Mouse (Mus musculus) intestine, embryonic 15.5 days (tissue): ENCODE results near the gene Rpl28. TPM values are rescaled to one million over a fixed set of nuclear protein-coding genes. Genes with fewer than 3 reads are reported as not detected.

Experiments used
- ATAC-seq: fragments of 200-750 bp; cut with Nextera tagmentation; 2 replicates; pipeline ENCODE4 v1.8.0; 2017; ENCODE audit warnings: moderate TSS enrichment, moderate library complexity
- H3K27ac ChIP-seq: fragments of 300-500 bp; sonication (generic); 2 replicates; pipeline ENCODE4 v1.5.1; 2015; ENCODE audit warnings: mild to moderate bottlenecking, inconsistent platforms
- H3K27me3 ChIP-seq: fragments of 300-500 bp; sonication (generic); replicated peaks from 2 replicates; pipeline ENCODE4 v1.6.1; 2015; ENCODE audit warnings: inconsistent platforms
- H3K36me3 ChIP-seq: fragments of 300-500 bp; sonication (generic); 2 replicates; pipeline ENCODE4 v1.6.1; 2015; ENCODE audit warnings: inconsistent platforms
- H3K4me1 ChIP-seq: fragments of 300-500 bp; sonication (generic); replicated peaks from 2 replicates; pipeline ENCODE4 v1.6.1; 2015; ENCODE audit warnings: inconsistent platforms
- H3K4me2 ChIP-seq: fragments of 300-500 bp; sonication (generic); replicated peaks from 2 replicates; pipeline ENCODE4 v1.6.1; 2015; ENCODE audit warnings: mild to moderate bottlenecking, inconsistent platforms
- H3K4me3 ChIP-seq: fragments of 300-500 bp; sonication (generic); replicated peaks from 2 replicates; pipeline ENCODE4 v1.5.1; 2015; ENCODE audit warnings: inconsistent platforms
- H3K9ac ChIP-seq: fragments of 300-500 bp; sonication (generic); 2 replicates; pipeline ENCODE4 v1.6.1; 2015; ENCODE audit warnings: inconsistent platforms
- H3K9me3 ChIP-seq: fragments of 300-500 bp; sonication (generic); 2 replicates; pipeline ENCODE4 v1.6.1; 2016; ENCODE audit warnings: inconsistent platforms
- WGBS: fragments of 180-500 bp; shearing (Covaris S2); methylation state at CpG from one replicate; pipeline ENCODE4 v1.1.7; 2015; 5-methylcytosine and 5-hydroxymethylcytosine counted together
- polyA plus RNA-seq: library from polyadenylated mRNA; unstranded; fragments of >200 nt; fragmentation: Nextera tagmentation; extraction: Ambion mirVana; gene quantifications from 2 replicates; pipeline ENCODE4 v1.2.1, GENCODE M21; 2015

The Rpl28 gene
- 328 and 339 TPM in 2 replicates for polyA plus RNA-seq

DNA sequence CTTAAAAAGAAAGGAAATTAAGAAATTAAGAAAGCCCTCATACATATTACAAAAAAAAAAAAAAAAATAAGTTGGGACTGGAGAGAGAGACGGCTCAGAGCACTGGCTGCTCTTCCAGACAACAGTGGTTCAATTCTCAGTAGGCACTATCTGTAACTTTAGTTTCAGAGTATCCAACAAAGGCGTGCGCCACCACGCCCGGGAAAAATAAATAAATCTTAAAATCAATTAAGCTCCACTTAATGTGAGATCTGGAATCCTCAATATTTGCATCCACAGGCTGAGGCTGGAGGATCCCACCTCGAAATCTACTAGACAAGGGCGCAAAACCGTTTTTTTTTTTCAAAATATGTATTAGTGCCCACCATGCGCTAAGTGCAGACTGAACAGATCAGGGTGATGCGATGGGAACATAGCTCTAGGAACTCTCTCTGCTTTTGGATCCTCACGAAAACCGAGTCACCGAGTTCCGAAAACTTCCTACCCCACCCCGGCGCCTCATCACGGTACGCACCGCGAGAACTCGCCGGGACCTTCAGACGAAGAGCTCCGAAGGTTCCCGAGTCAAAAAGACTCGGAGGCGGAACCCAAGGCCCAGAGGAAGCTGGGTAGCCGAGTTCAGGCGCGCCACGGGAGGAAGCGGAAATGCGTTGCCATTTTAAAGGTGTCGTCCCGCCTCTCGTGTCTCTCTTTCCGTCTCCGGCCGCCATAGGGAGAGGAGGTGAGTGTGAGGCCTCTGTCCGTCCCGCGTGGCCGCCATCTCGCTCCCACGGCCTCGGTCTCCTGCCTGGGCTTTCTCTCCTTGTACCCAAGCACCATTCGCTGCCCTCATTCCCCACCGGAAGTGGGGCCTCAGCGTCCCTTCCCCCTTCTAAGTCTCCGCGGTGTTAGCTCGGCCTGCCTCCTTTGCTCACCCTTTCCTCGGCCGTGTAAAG, at the start of gene Rpl28:
Gene Rpl28, plus strand, starts transcription at position 597 of the 935 bp plus-strand sequence.
- peak within 1 kb of the TSS; percentile 91 for H3K9ac ChIP-seq
- peak within 1 kb of the TSS; percentile 80 for H3K4me2 ChIP-seq
- H3K4me1 ChIP-seq = peaks cover 17% of the 10 kb centered on the region
- peaks cover 12% of the 10 kb centered on the region for H3K36me3 ChIP-seq
- peak within 1 kb of the TSS; percentile 89 for H3K27ac ChIP-seq
- no peaks in the 10 kb centered on the region for H3K27me3 ChIP-seq
- WGBS = under 1% methylated on average over 54 of the region's 54 CpGs
- ATAC-seq = peak; percentile 85
- H3K4me3 ChIP-seq = peak within 1 kb of the TSS; percentile 83
- no peaks in the 10 kb centered on the region for H3K9me3 ChIP-seq

DNA sequence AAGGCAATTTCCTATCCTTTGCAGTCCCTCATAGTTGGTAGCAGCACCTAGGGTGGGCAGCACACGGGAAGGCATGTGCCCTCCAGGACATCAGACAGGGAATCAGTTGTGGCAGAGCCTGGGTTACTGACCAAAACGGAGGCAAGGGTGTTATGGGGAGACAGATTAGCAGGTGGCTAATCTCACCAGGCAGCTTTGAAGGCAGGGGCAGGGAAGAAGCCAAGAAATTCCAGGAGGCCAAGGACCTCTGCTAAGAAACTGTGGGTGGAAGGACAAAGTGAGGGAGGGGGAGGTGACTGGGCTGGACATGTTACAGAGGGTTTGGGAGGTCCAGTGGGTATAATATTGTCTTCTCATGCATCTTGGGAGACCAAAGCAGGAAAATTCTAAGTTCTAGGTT, 49.3 kb upstream of the Rpl28 start:
- Histone ChIP-seq H3K36me3 (peaks cover 20% of the 10 kb centered on the region; the same call in 1 of the 2 replicates), H3K9ac (no peak overlapping the region), H3K27ac (no peak overlapping the region), H3K4me2 (no peak overlapping the region), H3K4me3 (no peak overlapping the region), H3K4me1 (peaks cover 31% of the 10 kb centered on the region), H3K9me3 (no peaks in the 10 kb centered on the region), H3K27me3 (no peaks in the 10 kb centered on the region)
- ATAC-seq = no peak
- 63% methylated on average over 2 of the region's 2 CpGs for WGBS

DNA sequence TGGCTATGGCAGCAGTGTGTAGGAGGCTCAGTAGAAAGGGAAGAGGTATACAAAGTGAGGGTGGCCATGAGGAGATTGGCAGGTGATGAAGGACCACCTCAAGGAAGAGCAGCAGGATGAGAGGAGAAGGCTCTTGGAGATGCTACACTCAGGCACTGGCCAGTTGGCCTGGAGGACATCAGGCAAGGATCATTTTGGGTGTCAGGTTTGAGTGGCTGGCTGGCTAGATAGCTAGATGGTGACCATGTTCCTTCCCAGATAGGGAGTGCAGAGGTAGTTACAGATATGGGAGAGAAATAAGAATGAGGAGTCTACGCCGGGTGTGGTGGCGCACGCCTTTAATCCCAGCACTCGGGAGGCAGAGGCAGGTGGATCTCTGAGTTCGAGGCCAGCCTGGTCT, 47.8 kb upstream of the Rpl28 start:
- 95% methylated on average over 6 of the region's 6 CpGs for WGBS
- no peak overlapping the region for H3K27ac ChIP-seq

DNA sequence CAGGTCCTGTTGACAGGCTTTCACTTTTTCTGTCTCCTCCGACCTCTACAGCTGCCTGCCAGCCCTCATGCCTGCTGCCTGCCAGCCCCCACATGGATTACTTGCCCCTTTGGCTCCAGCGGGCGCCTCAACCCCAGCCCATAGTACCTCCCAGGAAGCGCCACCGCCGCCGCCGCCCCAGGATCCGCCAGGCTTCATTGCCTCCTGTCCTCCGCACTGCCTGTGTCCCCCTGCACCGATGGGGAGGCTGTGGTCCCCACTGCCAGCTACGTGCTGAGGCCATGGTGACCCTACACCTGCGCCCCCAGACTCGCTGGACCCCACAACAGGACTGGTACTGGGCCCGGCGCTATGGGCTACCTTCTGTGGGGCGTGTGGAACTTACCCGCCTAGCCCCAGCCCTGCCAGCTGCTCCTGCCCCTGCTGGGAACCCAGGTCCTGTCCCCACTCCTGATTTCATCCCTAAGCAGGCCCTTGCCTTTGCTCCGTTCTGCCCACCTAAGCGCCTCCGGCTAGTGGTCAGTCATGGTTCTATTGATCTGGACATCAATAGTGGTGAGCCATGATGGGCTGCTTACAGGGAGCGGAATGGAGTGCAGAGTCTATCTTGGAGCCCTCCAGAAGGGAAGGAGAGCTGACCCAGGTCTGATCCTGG, 46.2 kb upstream of the Rpl28 start:
- Histone ChIP-seq H3K27me3 (no peaks in the 10 kb centered on the region), H3K36me3 (peaks cover 22% of the 10 kb centered on the region; the same call in 1 of the 2 replicates), H3K4me2 (no peak overlapping the region), H3K4me3 (no peak overlapping the region), H3K9ac (no peak overlapping the region), H3K27ac (no peak overlapping the region), H3K4me1 (peaks cover 19% of the 10 kb centered on the region), H3K9me3 (no peaks in the 10 kb centered on the region)
- 87% methylated on average over 22 of the region's 22 CpGs for WGBS
- ATAC-seq = no peak

More for the DNA sequence above, 47.8 kb upstream of the Rpl28 start:
- peaks cover 26% of the 10 kb centered on the region for H3K4me1 ChIP-seq
- no peak overlapping the region for H3K9ac ChIP-seq
- no peaks in the 10 kb centered on the region for H3K9me3 ChIP-seq
- H3K4me2 ChIP-seq = no peak overlapping the region
- no peaks in the 10 kb centered on the region for H3K27me3 ChIP-seq
- H3K4me3 ChIP-seq = no peak overlapping the region
- no peak for ATAC-seq
- H3K36me3 ChIP-seq = peaks cover 20% of the 10 kb centered on the region; the same call in 1 of the 2 replicates

DNA sequence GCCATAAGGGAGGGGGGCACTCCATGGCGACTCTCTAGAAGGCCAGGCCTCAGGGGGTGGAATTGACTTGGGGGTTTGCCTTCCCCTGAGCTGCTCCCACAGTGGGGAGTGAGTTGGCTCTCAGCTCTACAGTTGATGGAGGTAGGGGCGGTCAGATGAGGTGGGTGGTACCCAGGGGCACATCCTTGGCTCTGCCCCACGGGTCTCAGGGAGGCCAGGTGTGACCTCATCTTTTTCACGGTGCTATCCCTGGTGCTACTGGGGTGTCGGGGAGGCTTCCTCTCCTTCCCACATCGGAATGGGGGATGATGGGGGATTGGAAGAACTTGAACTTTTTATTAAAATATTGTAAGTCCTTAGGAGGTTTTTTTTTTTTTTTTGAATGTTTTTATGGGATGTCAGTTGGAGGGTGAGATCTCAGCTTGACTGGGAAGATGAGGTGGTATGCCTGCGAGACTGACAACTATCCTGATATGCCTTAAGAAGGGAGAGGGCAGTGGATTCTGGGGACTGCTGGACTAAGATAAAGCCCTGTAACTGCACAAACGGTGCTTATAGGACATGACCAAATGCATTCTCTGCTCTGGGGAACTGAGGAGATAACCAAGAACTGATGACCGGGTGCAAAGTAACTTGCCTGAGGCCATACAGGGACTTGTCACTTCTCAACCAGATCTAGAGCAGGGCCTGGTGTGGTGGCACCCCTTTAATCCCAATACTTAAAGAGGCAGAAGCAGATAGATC, 45.3 kb upstream of the Rpl28 start:
- Histone ChIP-seq H3K4me3 (no peak overlapping the region), H3K9me3 (no peaks in the 10 kb centered on the region)
- ATAC-seq = no peak

DNA sequence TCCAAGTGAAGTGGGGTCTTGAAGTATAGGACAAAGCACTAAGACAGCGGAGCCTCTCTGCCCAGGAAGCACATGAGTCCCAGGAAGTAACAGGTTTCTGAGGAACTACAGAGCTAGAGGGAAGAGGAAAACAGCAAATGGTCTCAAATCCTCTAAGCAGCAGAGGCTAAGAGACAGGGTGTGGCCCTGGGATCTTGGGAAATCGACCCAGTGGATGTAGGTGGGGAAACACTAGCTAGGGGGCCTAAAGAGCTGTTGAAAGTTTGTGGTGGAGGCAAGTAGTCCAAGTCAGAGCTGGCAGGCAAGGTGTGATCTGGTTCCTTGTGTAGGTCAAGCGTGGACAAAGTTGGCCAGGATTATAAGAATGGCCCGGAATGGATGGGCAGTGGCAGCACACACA, 44.4 kb upstream of the Rpl28 start:
- Histone ChIP-seq H3K27me3 (no peaks in the 10 kb centered on the region), H3K4me3 (no peak overlapping the region), H3K9me3 (no peaks in the 10 kb centered on the region), H3K9ac (no peak overlapping the region), H3K27ac (no peak overlapping the region), H3K36me3 (peaks cover 19% of the 10 kb centered on the region; the same call in 1 of the 2 replicates), H3K4me1 (peaks cover 14% of the 10 kb centered on the region), H3K4me2 (no peak overlapping the region)
- ATAC-seq = no peak
- WGBS = 75% methylated on average over 4 of the region's 4 CpGs

More for the DNA sequence above, 45.3 kb upstream of the Rpl28 start:
- Histone ChIP-seq H3K27ac (no peak overlapping the region), H3K27me3 (no peaks in the 10 kb centered on the region), H3K36me3 (peaks cover 22% of the 10 kb centered on the region; the same call in 1 of the 2 replicates), H3K4me1 (peaks cover 19% of the 10 kb centered on the region), H3K4me2 (no peak overlapping the region), H3K9ac (no peak overlapping the region)
- 75% methylated on average over 9 of the region's 9 CpGs for WGBS

DNA sequence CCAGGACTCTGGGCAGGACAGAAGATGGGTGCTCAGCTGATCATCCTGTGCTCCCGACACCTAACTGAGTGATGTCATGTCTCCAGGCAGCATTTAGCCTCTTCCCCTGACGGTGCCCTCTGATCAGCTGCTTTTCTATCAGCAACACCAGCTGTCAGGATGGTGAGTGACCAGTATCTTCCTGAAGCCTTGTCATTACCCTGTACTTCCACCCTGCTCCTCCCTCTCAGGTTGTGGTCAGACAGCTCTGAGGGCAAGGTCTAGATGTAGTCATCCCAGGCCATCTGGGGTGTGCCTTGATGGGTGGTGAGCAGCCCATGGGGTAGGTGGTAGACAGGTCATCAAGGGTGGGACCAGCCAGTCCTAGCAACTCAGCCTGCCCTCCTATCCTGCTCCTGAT, 43.5 kb upstream of the Rpl28 start:
- H3K36me3 ChIP-seq = peaks cover 17% of the 10 kb centered on the region; the same call in 1 of the 2 replicates
- H3K9me3 ChIP-seq = no peaks in the 10 kb centered on the region
- no peak for ATAC-seq
- no peak overlapping the region for H3K27ac ChIP-seq
- no peaks in the 10 kb centered on the region for H3K27me3 ChIP-seq
- no peak overlapping the region for H3K9ac ChIP-seq
- no peak overlapping the region for H3K4me2 ChIP-seq
- WGBS = 77% methylated on average over 2 of the region's 2 CpGs
- peaks cover 14% of the 10 kb centered on the region for H3K4me1 ChIP-seq
- H3K4me3 ChIP-seq = no peak overlapping the region

DNA sequence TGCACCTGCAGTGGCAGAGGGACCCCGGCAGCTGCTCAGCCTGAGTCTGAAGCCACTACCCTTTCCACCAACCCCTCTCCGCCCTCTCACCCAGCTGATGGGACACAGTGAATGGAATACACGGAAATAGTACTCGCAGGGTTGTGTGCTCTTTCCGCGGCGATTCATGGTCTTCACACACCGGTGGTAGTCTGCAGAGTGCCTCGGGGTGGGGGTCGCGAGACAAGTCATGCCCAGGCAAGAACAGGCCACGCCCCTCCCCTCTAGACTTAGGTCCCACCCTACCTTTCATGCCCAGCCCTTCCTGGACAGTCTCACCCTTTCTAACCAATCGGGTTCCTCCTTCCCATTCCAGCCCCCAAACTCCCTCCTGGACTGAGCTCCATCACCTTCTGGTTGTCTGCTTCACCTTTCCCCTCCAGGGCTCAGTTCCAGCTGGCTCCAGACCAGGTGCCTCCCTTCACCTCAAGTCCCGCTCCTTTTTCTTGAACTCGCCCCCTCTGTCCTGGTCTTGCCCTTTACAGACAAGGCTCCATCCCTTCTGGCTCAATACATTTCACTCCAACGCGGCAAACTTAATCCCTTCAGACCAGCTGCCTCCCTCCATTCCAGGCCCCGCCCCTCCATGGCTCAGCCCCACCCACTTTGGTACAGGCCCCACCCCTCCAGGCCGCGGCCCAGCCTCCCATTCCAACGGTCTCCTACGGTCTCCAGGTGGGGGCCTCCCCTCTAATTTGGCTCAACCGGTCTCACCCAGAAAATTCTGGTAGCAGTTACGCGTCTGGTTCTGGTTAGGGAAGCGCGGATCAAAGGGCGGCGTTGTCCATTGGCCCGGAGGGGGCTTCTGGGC, 40.5 kb upstream of the Rpl28 start:
- H3K9me3 ChIP-seq = no peaks in the 10 kb centered on the region
- peak overlapping the region; percentile 41; the same call in 1 of the 2 replicates for H3K9ac ChIP-seq
- H3K27me3 ChIP-seq = no peaks in the 10 kb centered on the region
- peaks cover 14% of the 10 kb centered on the region for H3K4me1 ChIP-seq
- H3K36me3 ChIP-seq = 0 out of 2 replicates have a peak, but pooled peaks cover 2% of the 10 kb centered on the region
- H3K27ac ChIP-seq = peak overlapping the region; percentile 48; the same call in 1 of the 2 replicates
- 3% methylated on average over 30 of the region's 30 CpGs for WGBS
- ATAC-seq = peak; percentile 89
- peak overlapping the region; percentile 40 for H3K4me3 ChIP-seq
- H3K4me2 ChIP-seq = peak overlapping the region; percentile 75

DNA sequence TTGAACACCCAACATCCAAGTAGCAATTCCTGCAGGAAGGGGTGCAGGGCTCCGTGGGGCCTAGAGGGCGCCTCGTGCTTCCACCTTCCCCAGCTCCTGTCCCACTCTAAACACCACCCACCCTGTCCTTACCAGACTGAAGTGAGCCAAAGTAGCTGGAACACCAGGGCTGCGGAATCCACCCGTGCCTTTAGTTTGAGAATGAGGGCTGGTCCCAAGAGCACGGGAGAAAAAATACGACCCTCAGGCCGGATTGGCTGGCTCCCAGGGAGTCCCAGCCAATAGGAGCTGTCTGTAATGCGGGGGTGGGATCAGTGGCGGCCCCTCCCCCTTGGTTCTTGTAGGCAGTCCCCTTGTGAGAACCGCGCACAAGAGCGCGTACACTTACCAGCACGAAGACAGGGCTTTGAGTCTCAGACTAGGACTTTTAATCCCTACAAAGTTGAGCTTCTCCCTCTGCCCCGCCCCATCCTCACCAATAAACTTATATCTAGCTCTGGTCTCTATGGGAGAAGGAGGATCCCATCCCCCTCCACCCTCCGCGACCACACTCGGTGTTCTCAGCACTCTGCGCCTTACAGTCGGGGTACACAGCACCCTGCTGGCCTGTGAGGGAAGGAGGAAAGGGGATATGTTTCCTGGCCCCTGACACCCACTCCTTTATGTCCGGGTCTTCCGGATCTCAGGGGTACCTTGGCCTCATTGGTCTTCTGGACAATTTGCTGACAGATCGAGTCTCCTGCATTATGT, 39.7 kb upstream of the Rpl28 start, which contains the start of gene Cox6b2:
Gene Cox6b2, minus strand, starts transcription at position 274 of the 750 bp plus-strand sequence.
- Histone ChIP-seq H3K9me3 (no peaks in the 10 kb centered on the region), H3K4me2 (peak within 1 kb of the TSS; percentile 75), H3K27me3 (no peaks in the 10 kb centered on the region), H3K4me1 (peaks cover 14% of the 10 kb centered on the region), H3K36me3 (0 out of 2 replicates have a peak, but pooled peaks cover 2% of the 10 kb centered on the region), H3K4me3 (peak within 1 kb of the TSS; percentile 40), H3K27ac (peak within 1 kb of the TSS; percentile 48; the same call in 1 of the 2 replicates), H3K9ac (peak within 1 kb of the TSS; percentile 41)
- 2% methylated on average over 24 of the region's 24 CpGs for WGBS
- ATAC-seq = peak; percentile 94

DNA sequence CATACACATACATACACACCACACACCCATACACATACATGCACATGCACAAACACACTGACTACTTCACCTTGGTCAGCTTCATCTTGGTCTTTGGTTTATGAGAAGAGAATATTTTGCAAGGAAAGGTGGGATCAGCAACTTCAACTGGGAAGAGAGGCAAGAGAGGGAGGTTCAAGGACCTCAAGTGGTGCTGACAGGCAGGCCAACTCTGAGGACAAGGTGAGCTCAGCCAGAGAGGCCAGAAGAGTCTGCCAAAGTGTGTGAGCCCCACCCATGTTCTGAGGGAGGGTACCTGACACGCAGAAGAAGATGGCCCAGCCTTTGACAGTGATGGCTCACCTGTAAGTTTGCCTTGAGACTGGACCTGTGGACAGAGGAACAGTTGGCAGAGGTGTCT, 33.0 kb upstream of the Rpl28 start:
- H3K36me3 ChIP-seq = no peaks in the 10 kb centered on the region
- no peaks in the 10 kb centered on the region for H3K4me1 ChIP-seq
- ATAC-seq = no peak
- H3K27me3 ChIP-seq = no peaks in the 10 kb centered on the region
- H3K4me2 ChIP-seq = no peak overlapping the region
- no peak overlapping the region for H3K27ac ChIP-seq
- H3K9ac ChIP-seq = no peak overlapping the region
- no peak overlapping the region for H3K4me3 ChIP-seq
- WGBS = 29% methylated on average over 1 of the region's 1 CpGs
- no peaks in the 10 kb centered on the region for H3K9me3 ChIP-seq
